Mouse (Mus musculus) forebrain, embryonic 11.5 days (tissue): ENCODE results near the gene Ugcg. TPM values are rescaled to one million over a fixed set of nuclear protein-coding genes. Genes with fewer than 3 reads are reported as not detected.

Experiments
- ATAC-seq: fragments of 200-750 bp; cut with Nextera tagmentation; replicated peaks from 2 replicates; pipeline ENCODE4 v1.8.0; 2017; ENCODE audit warnings: moderate TSS enrichment; ENCODE audit not compliant: low FRiP score
- DNase-seq: peaks from one replicate; pipeline ENCODE4 v3.0.0-alpha.2; 2017; ENCODE audit warnings: low spot score
- H3K27ac ChIP-seq: fragments of 300-500 bp; sonication (generic); 2 replicates; pipeline ENCODE4 v1.5.1; 2014; ENCODE audit warnings: low read depth, low read length
- H3K27me3 ChIP-seq: fragments of 300-500 bp; sonication (generic); 2 replicates; pipeline ENCODE4 v1.6.1; 2014; ENCODE audit warnings: mild to moderate bottlenecking, low read length, mixed read lengths; ENCODE audit not compliant: control insufficient read depth, insufficient read depth
- H3K36me3 ChIP-seq: fragments of 300-500 bp; sonication (generic); 2 replicates; pipeline ENCODE4 v1.6.1; 2014; ENCODE audit warnings: mild to moderate bottlenecking, low read length, moderate library complexity, mixed read lengths; ENCODE audit not compliant: control insufficient read depth, insufficient read depth
- H3K4me1 ChIP-seq: fragments of 300-500 bp; sonication (generic); replicated peaks from 2 replicates; pipeline ENCODE4 v1.6.1; 2014; ENCODE audit warnings: low read length, mixed read lengths; ENCODE audit not compliant: control insufficient read depth, insufficient read depth
- H3K4me2 ChIP-seq: fragments of 300-500 bp; sonication (generic); 2 replicates; pipeline ENCODE4 v1.6.1; 2014; ENCODE audit warnings: low read depth, mild to moderate bottlenecking, low read length, moderate library complexity, mixed read lengths; ENCODE audit not compliant: severe bottlenecking
- H3K4me3 ChIP-seq: fragments of 300-500 bp; sonication (generic); 2 replicates; pipeline ENCODE4 v1.5.1; 2014; ENCODE audit warnings: low read depth, low read length
- H3K9ac ChIP-seq: fragments of 300-500 bp; sonication (generic); 2 replicates; pipeline ENCODE4 v1.6.1; 2014; ENCODE audit warnings: low read length
- H3K9me3 ChIP-seq: fragments of 300-500 bp; sonication (generic); 2 replicates; pipeline ENCODE4 v1.6.1; 2016; ENCODE audit warnings: low read length, mixed read lengths; ENCODE audit not compliant: control insufficient read depth
- WGBS: fragments of 180-500 bp; shearing (Covaris S2); extraction: QIAGEN DNeasy Blood & Tissue Kit; methylation state at CpG from one replicate; pipeline ENCODE4 v1.1.7; 2014; 5-methylcytosine and 5-hydroxymethylcytosine counted together
- polyA plus RNA-seq: library from polyadenylated mRNA; unstranded; fragments of >200 nt; fragmentation: Nextera tagmentation; extraction: Ambion mirVana; gene quantifications from 2 replicates; pipeline ENCODE4 v1.2.1, GENCODE M21; 2014

Ugcg gene
- polyA plus RNA-seq, 1 experiment from 2014 or later: 13.0 TPM

DNA sequence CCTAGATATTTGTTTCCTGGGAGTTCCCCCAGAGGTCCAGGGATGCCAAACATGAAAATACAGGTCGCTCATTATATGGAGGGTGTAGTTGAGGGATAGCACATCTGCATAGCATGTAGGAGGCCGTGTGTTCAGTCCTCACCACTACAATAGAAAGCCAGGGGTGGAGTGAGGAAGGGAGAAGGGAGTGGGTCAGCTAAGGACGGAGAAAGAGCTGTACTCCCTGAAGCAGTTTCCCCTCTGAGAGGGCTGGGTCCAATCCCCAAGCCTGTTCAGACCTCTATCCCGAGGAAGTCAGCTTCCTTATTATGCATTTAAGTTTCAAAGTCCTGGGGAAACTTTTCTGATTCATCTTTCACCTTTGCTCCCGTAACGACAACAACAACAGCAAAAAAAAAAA lies 73.1 kb downstream of the Ugcg start:
- Histone ChIP-seq H3K9ac (no peak overlapping the region), H3K4me1 (no peaks in the 10 kb centered on the region), H3K27me3 (no peaks in the 10 kb centered on the region), H3K4me2 (no peak overlapping the region), H3K36me3 (no peaks in the 10 kb centered on the region), H3K4me3 (no peak overlapping the region), H3K9me3 (no peaks in the 10 kb centered on the region), H3K27ac (no peak overlapping the region)
- 82% methylated on average over 6 of the region's 6 CpGs for WGBS
- ATAC-seq (no peak), DNase-seq (no peak)

DNA sequence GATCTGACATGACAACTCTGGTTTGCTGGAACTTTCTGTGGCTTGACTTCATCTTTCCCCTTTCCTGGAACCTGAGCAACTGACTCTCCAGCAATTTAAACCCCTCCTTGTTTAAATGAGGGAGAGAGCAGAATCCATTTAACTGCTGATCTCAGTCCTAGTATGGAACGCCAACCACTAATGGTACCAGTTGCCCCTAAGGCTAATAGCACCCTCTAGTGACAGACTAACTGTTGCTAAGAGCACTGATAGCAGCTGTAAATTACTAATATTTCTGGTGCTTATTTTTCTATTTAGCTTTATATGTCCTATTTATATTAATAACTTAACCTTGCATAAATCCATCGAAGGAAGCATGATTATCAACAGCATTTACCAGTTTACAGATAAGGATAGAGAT lies 74.4 kb downstream of the Ugcg start:
- H3K36me3 ChIP-seq: no peaks in the 10 kb centered on the region
- no peaks in the 10 kb centered on the region for H3K27me3 ChIP-seq
- H3K4me1 ChIP-seq: no peaks in the 10 kb centered on the region
- no peak overlapping the region for H3K27ac ChIP-seq
- 88% methylated on average over 2 of the region's 2 CpGs for WGBS
- no peak overlapping the region for H3K4me2 ChIP-seq
- H3K9me3 ChIP-seq: no peaks in the 10 kb centered on the region
- no peak for ATAC-seq
- DNase-seq: no peak
- H3K9ac ChIP-seq: no peak overlapping the region
- H3K4me3 ChIP-seq: no peak overlapping the region

DNA sequence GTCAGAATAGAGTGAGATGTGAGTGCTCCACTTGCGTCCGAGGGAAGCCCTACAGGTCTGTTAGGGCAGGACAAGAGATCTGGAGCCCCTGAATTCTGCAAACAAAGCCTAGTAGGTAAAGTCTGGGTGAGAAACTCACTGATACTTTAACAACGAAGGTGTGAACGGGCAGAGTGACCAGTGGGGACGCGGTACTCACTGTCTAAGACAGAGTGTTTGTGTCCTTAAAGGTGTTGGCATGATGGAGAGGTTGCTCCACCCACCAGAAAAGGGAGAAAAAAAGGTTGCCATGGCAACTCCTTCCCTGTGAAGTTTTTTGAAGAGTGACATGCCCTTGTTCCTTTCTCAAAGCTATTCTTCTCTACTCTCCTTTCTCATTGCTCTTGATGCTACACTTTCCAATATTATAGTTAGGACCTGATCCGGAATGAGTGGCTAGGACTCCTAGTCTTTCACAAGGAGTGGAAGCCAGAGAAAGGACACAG lies 75.6 kb downstream of the Ugcg start:
- Histone ChIP-seq H3K4me2 (no peak overlapping the region), H3K27ac (no peak overlapping the region), H3K9me3 (no peaks in the 10 kb centered on the region), H3K4me3 (no peak overlapping the region), H3K9ac (no peak overlapping the region), H3K36me3 (no peaks in the 10 kb centered on the region), H3K27me3 (no peaks in the 10 kb centered on the region), H3K4me1 (no peaks in the 10 kb centered on the region)
- no peak for DNase-seq
- 82% methylated on average over 7 of the region's 7 CpGs for WGBS
- no peak for ATAC-seq

DNA sequence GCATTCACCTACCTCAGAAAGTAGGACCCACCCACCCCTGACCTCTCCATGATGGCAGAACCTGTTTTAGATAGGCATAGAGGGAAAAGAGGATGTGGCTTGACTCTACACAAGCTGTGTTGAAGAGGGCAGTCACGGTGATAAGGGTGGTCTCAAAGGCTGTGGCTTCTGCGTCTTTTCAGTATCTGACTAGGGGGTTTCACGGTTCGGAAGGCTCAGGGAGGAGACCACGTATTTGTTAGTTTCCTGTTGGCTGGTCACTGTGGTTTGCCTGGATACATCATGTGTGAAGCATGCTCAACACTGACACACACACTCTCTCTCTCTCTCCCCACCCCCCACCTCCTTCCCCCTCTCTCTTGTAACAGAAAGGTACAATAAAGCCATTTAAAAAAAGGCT lies 76.1 kb downstream of the Ugcg start:
- Histone ChIP-seq H3K4me3 (no peak overlapping the region), H3K27me3 (no peaks in the 10 kb centered on the region), H3K9me3 (no peaks in the 10 kb centered on the region), H3K4me2 (no peak overlapping the region), H3K9ac (no peak overlapping the region), H3K4me1 (no peaks in the 10 kb centered on the region), H3K36me3 (no peaks in the 10 kb centered on the region), H3K27ac (no peak overlapping the region)
- DNase-seq (no peak), ATAC-seq (no peak)
- WGBS: 85% methylated on average over 5 of the region's 5 CpGs

DNA sequence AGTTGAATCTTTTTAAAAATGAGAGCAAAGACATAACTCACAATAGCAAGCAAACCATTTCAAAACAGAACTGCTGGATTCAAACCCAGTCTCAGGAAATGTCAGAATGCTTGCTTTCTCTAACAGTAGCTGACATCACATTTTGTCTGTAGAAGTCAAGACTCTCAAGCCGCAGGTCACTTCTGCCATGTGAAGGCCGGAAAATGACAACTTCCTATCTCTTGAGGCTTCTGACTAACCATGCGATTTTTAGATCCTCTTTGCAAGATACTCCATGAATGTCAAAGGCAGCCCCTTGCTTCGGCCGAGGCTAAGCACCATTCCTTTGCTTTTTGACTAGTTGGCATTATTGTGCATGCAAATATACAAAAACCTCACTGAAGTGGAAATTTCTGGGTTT lies 76.6 kb downstream of the Ugcg start:
- ATAC-seq (no peak), DNase-seq (no peak)
- Histone ChIP-seq H3K4me2 (no peak overlapping the region), H3K9ac (no peak overlapping the region), H3K27me3 (no peaks in the 10 kb centered on the region), H3K27ac (no peak overlapping the region), H3K4me1 (no peaks in the 10 kb centered on the region), H3K9me3 (no peaks in the 10 kb centered on the region), H3K4me3 (no peak overlapping the region), H3K36me3 (no peaks in the 10 kb centered on the region)
- WGBS: 95% methylated on average over 5 of the region's 5 CpGs

Other genes starting within 250 kb of the Ugcg start
- 1.2 TPM in 2 replicates for gene Zkscan16, start 245.6 kb upstream of the Ugcg start, polyA plus RNA-seq
- 16.6 and 16.8 TPM in 2 replicates for gene Ptgr1, start 202.1 kb upstream of the Ugcg start, polyA plus RNA-seq
- gene Dnajc25, start 194.2 kb upstream of the Ugcg start, polyA plus RNA-seq: 6.6 and 7.7 TPM in 2 replicates
- gene Gm20503, start 186.0 kb upstream of the Ugcg start, polyA plus RNA-seq: 6.5 and 7.0 TPM in 2 replicates
- gene Gng10, start 154.2 kb upstream of the Ugcg start, polyA plus RNA-seq: 83.2 and 92.6 TPM in 2 replicates
- not detected in 2 replicates for gene AI481877, start 50.3 kb upstream of the Ugcg start, polyA plus RNA-seq
- 0.92 and 1.3 TPM in 2 replicates for gene Susd1, start 249.4 kb downstream of the Ugcg start, polyA plus RNA-seq